Mouse (Mus musculus) thymus, adult 2 months (tissue): ENCODE measurements around the gene Ccnl2.

ENCODE experiments used
- CTCF ChIP-seq: fragments of 200-500 bp; IDR thresholded peaks from 2 replicates; pipeline ENCODE4 v1.5.1; 2012; ENCODE audit warnings: mild to moderate bottlenecking, control low read depth, low read length, moderate library complexity, borderline replicate concordance; ENCODE audit not compliant: control insufficient read depth, poor library complexity, insufficient read depth; ENCODE audit errors: extremely low read depth
- POLR2A ChIP-seq: fragments of 200-500 bp; IDR thresholded peaks from 2 replicates; pipeline ENCODE4 v1.6.1; 2012; ENCODE audit warnings: mild to moderate bottlenecking, low read length, control low read depth, moderate library complexity; ENCODE audit not compliant: control insufficient read depth, poor library complexity, insufficient read depth; ENCODE audit errors: extremely low read depth

GRCm38 (mm10) chr4:155833234-155833633 is 20.9 kb downstream of the Ccnl2 start:
- TF ChIP-seq CTCF (no peak), POLR2A (no peak)
